Mouse (Mus musculus) embryonic facial prominence, embryonic 13.5 days (tissue): Measurements from ENCODE around the gene Mab21l3. TPM values are rescaled to one million over a fixed set of nuclear protein-coding genes. Genes with fewer than 3 reads are reported as not detected.
A peak's percentile ranks its signal among the peaks of the same experiment; 100 is the strongest.

ENCODE experiments used
- ATAC-seq: fragments of 200-750 bp; cut with Nextera tagmentation; 2 replicates; pipeline ENCODE4 v1.8.0; 2017; ENCODE audit warnings: low read depth; ENCODE audit not compliant: insufficient number of reproducible peaks, insufficient read depth, low FRiP score, low TSS enrichment
- H3K27ac ChIP-seq: fragments of 300-500 bp; sonication (generic); 2 replicates; pipeline ENCODE4 v1.5.1; 2015; ENCODE audit warnings: moderate library complexity, mild to moderate bottlenecking, inconsistent platforms
- H3K27me3 ChIP-seq: fragments of 300-500 bp; sonication (generic); 2 replicates; pipeline ENCODE4 v1.6.1; 2015; ENCODE audit warnings: mild to moderate bottlenecking, inconsistent platforms
- H3K36me3 ChIP-seq: fragments of 300-500 bp; sonication (generic); 2 replicates; pipeline ENCODE4 v1.6.1; 2015; ENCODE audit warnings: mild to moderate bottlenecking, inconsistent platforms
- H3K4me1 ChIP-seq: fragments of 300-500 bp; sonication (generic); 2 replicates; pipeline ENCODE4 v1.6.1; 2015; ENCODE audit warnings: inconsistent platforms
- H3K4me2 ChIP-seq: fragments of 300-500 bp; sonication (generic); 2 replicates; pipeline ENCODE4 v1.6.1; 2015; ENCODE audit warnings: moderate library complexity, mild to moderate bottlenecking, inconsistent platforms
- H3K4me3 ChIP-seq: fragments of 300-500 bp; sonication (generic); 2 replicates; pipeline ENCODE4 v1.5.1; 2015; ENCODE audit warnings: mild to moderate bottlenecking, inconsistent platforms
- H3K9ac ChIP-seq: fragments of 300-500 bp; sonication (generic); 2 replicates; pipeline ENCODE4 v1.6.1; 2015; ENCODE audit warnings: mild to moderate bottlenecking, inconsistent platforms
- H3K9me3 ChIP-seq: fragments of 300-500 bp; sonication (generic); 2 replicates; pipeline ENCODE4 v1.6.1; 2016; ENCODE audit warnings: inconsistent platforms
- WGBS: fragments of 180-500 bp; shearing (Covaris S2); methylation state at CpG from one replicate; pipeline ENCODE4 v1.1.7; 2015; ENCODE audit warnings: mixed read lengths; 5-methylcytosine and 5-hydroxymethylcytosine counted together
- polyA plus RNA-seq: library from polyadenylated mRNA; unstranded; fragments of >200 nt; fragmentation: Nextera tagmentation; extraction: Ambion mirVana; gene quantifications from 2 replicates; pipeline ENCODE4 v1.2.1, GENCODE M21; 2015

Gene Mab21l3
- polyA plus RNA-seq, 1 experiment from 2014 or later = 2.0 TPM

GRCm38 (mm10) chr3:101812341-101812962, 36.3 kb downstream of the Mab21l3 start:
- ATAC-seq = peak; percentile 70
- no peaks in the 10 kb centered on the region for H3K27me3 ChIP-seq
- H3K4me3 ChIP-seq = no peak overlapping the region
- no peaks in the 10 kb centered on the region; the same call in 1 of the 2 replicates for H3K9me3 ChIP-seq
- no peak overlapping the region; the same call in 1 of the 2 replicates for H3K9ac ChIP-seq
- H3K4me2 ChIP-seq = no peak overlapping the region
- H3K36me3 ChIP-seq = no peaks in the 10 kb centered on the region
- no peak overlapping the region for H3K27ac ChIP-seq
- peaks cover 4% of the 10 kb centered on the region for H3K4me1 ChIP-seq
- 60% methylated on average over 10 of the region's 10 CpGs for WGBS

GRCm38 (mm10) chr3:101811931-101812330, 36.8 kb downstream of the Mab21l3 start:
- H3K9ac ChIP-seq = no peak overlapping the region
- H3K4me1 ChIP-seq = peaks cover 4% of the 10 kb centered on the region
- no peak overlapping the region for H3K4me2 ChIP-seq
- 0 out of 2 replicates have a peak, but pooled peaks cover 4% of the 10 kb centered on the region for H3K27me3 ChIP-seq
- no peaks in the 10 kb centered on the region for H3K9me3 ChIP-seq
- WGBS = 62% methylated on average over 4 of the region's 4 CpGs
- H3K4me3 ChIP-seq = no peak overlapping the region
- no peak overlapping the region for H3K27ac ChIP-seq
- ATAC-seq = no peak
- no peaks in the 10 kb centered on the region for H3K36me3 ChIP-seq

- ATAC-seq = no peak
- Histone ChIP-seq H3K4me2 (no peak overlapping the region), H3K4me1 (peaks cover 19% of the 10 kb centered on the region), H3K36me3 (no peaks in the 10 kb centered on the region), H3K4me3 (no peak overlapping the region), H3K9me3 (no peaks in the 10 kb centered on the region), H3K27me3 (peaks cover 6% of the 10 kb centered on the region; the same call in 1 of the 2 replicates), H3K9ac (no peak overlapping the region), H3K27ac (no peak overlapping the region)
- 80% methylated on average over 6 of the region's 6 CpGs for WGBS
Measured at GRCm38 (mm10) chr3:101807646-101808045, 41.1 kb downstream of the Mab21l3 start.

GRCm38 (mm10) chr3:101806941-101807340, 41.8 kb downstream of the Mab21l3 start:
- H3K4me3 ChIP-seq = no peak overlapping the region
- H3K9me3 ChIP-seq = no peaks in the 10 kb centered on the region
- WGBS = 74% methylated on average over 4 of the region's 4 CpGs
- peaks cover 6% of the 10 kb centered on the region; the same call in 1 of the 2 replicates for H3K27me3 ChIP-seq
- ATAC-seq = no peak
- H3K36me3 ChIP-seq = no peaks in the 10 kb centered on the region
- no peak overlapping the region for H3K4me2 ChIP-seq
- H3K9ac ChIP-seq = no peak overlapping the region
- H3K4me1 ChIP-seq = peaks cover 15% of the 10 kb centered on the region
- no peak overlapping the region for H3K27ac ChIP-seq

GRCm38 (mm10) chr3:101806149-101806548, 42.6 kb downstream of the Mab21l3 start:
- Histone ChIP-seq H3K27ac (no peak overlapping the region), H3K9ac (peak overlapping the region; percentile 55; the same call in 1 of the 2 replicates), H3K27me3 (peaks cover 6% of the 10 kb centered on the region; the same call in 1 of the 2 replicates), H3K9me3 (no peaks in the 10 kb centered on the region), H3K4me1 (peaks cover 15% of the 10 kb centered on the region), H3K4me3 (0 out of 2 replicates have a peak overlapping the region, but pooled peaks have one; percentile 16), H3K4me2 (peak overlapping the region; percentile 44), H3K36me3 (no peaks in the 10 kb centered on the region)
- peak; percentile 70; the same call in 1 of the 2 replicates for ATAC-seq
- WGBS = 10% methylated on average over 16 of the region's 16 CpGs

- no peaks in the 10 kb centered on the region for H3K9me3 ChIP-seq
- H3K36me3 ChIP-seq = no peaks in the 10 kb centered on the region
- no peak overlapping the region for H3K9ac ChIP-seq
- peaks cover 15% of the 10 kb centered on the region for H3K4me1 ChIP-seq
- H3K4me2 ChIP-seq = no peak overlapping the region
- H3K27ac ChIP-seq = no peak overlapping the region
- no peak for ATAC-seq
- H3K27me3 ChIP-seq = peaks cover 6% of the 10 kb centered on the region; the same call in 1 of the 2 replicates
- H3K4me3 ChIP-seq = no peak overlapping the region
- WGBS = 22% methylated on average over 13 of the region's 13 CpGs
Measured at GRCm38 (mm10) chr3:101805562-101806004, 43.2 kb downstream of the Mab21l3 start.

- H3K9ac ChIP-seq = no peak overlapping the region
- H3K4me1 ChIP-seq = peaks cover 15% of the 10 kb centered on the region
- WGBS = 58% methylated on average over 11 of the region's 11 CpGs
- H3K27me3 ChIP-seq = peaks cover 6% of the 10 kb centered on the region; the same call in 1 of the 2 replicates
- no peaks in the 10 kb centered on the region for H3K9me3 ChIP-seq
- no peak overlapping the region for H3K27ac ChIP-seq
- ATAC-seq = no peak
- no peak overlapping the region for H3K4me3 ChIP-seq
- no peak overlapping the region for H3K4me2 ChIP-seq
- no peaks in the 10 kb centered on the region for H3K36me3 ChIP-seq
Measured at GRCm38 (mm10) chr3:101804971-101805561, 43.7 kb downstream of the Mab21l3 start.

GRCm38 (mm10) chr3:101804331-101804730, 44.4 kb downstream of the Mab21l3 start:
- WGBS = 81% methylated on average over 6 of the region's 6 CpGs
- Histone ChIP-seq H3K9ac (no peak overlapping the region), H3K4me1 (peaks cover 15% of the 10 kb centered on the region), H3K4me3 (no peak overlapping the region), H3K27me3 (peaks cover 6% of the 10 kb centered on the region; the same call in 1 of the 2 replicates), H3K9me3 (no peaks in the 10 kb centered on the region), H3K27ac (no peak overlapping the region), H3K4me2 (no peak overlapping the region), H3K36me3 (no peaks in the 10 kb centered on the region)
- ATAC-seq = no peak

- H3K4me1 ChIP-seq = peaks cover 21% of the 10 kb centered on the region
- H3K4me2 ChIP-seq = no peak overlapping the region
- H3K9me3 ChIP-seq = no peaks in the 10 kb centered on the region
- no peak overlapping the region for H3K4me3 ChIP-seq
- WGBS = 69% methylated on average over 6 of the region's 6 CpGs
- H3K9ac ChIP-seq = no peak overlapping the region
- no peak overlapping the region for H3K27ac ChIP-seq
- ATAC-seq = no peak
- H3K36me3 ChIP-seq = no peaks in the 10 kb centered on the region
- peaks cover 6% of the 10 kb centered on the region; the same call in 1 of the 2 replicates for H3K27me3 ChIP-seq
Measured at GRCm38 (mm10) chr3:101803764-101804163, 45.0 kb downstream of the Mab21l3 start.

- Histone ChIP-seq H3K27me3 (peaks cover 6% of the 10 kb centered on the region; the same call in 1 of the 2 replicates), H3K36me3 (no peaks in the 10 kb centered on the region), H3K4me1 (peaks cover 26% of the 10 kb centered on the region), H3K9me3 (no peaks in the 10 kb centered on the region), H3K4me3 (no peak overlapping the region), H3K4me2 (no peak overlapping the region), H3K9ac (no peak overlapping the region), H3K27ac (no peak overlapping the region)
- no peak for ATAC-seq
- 77% methylated on average over 6 of the region's 6 CpGs for WGBS
Measured at GRCm38 (mm10) chr3:101802746-101803145, 46.0 kb downstream of the Mab21l3 start.

GRCm38 (mm10) chr3:101800596-101801018, 48.2 kb downstream of the Mab21l3 start:
- H3K4me3 ChIP-seq = no peak overlapping the region
- ATAC-seq = no peak
- no peaks in the 10 kb centered on the region for H3K9me3 ChIP-seq
- H3K4me2 ChIP-seq = no peak overlapping the region
- H3K4me1 ChIP-seq = peaks cover 22% of the 10 kb centered on the region; the same call in 1 of the 2 replicates
- H3K36me3 ChIP-seq = no peaks in the 10 kb centered on the region
- peaks cover 4% of the 10 kb centered on the region; the same call in 1 of the 2 replicates for H3K27me3 ChIP-seq
- H3K27ac ChIP-seq = no peak overlapping the region
- H3K9ac ChIP-seq = no peak overlapping the region
- 66% methylated on average over 11 of the region's 11 CpGs for WGBS
